Comparison of ENCODE assay signal across 38 mouse cellular contexts in the genomic region with DNA sequence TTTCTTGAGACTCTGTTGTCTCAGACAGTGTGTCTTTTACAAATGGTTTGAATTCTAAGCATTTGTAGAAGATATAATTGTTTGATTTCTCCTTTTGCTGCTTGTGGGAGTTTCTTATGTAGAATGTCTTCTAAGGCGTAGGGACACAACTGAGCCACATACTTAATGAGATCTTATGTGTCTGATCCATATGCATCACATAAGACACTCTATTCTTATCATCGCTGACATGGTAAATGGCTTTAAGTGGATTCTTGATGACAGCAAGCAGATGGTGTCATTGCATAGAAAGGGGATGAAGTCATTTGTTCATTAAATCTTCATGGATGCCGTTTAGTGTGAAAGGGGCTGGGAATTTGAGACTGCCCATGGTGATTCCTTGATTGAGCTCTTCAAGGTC. TPM values are rescaled to one million over a fixed set of nuclear protein-coding genes. Genes with fewer than 3 reads are reported as not detected.
DNase-seq lines count a peak whose midpoint lies in the region; ATAC-seq and TF ChIP-seq lines count a peak whose summit lies in the region.
"Had no signal": no experiment of that assay in that cellular context is flagged by ENCODE, and none has a peak within 500 bp of the region (broad histone marks: within the 10 kb centered on the region; RNA-seq: fewer than 3 reads in every experiment).

No protein-coding gene starts in this region.

- H3K4me2 ChIP-seq in embryonic facial prominence, embryonic 11.5 days (ENCODE audit: low read depth, low read length) = no peak overlapping the region
- H3K4me2 ChIP-seq in midbrain, embryonic 12.5 days (replicated peaks) = no peak overlapping the region
- H3K4me2 ChIP-seq in midbrain, postnatal 0 days (ENCODE audit: low read depth, low read length, poor library complexity, severe bottlenecking) = no peak overlapping the region
- no peak overlapping the region for H3K4me2 ChIP-seq in neural tube, embryonic 14.5 days (ENCODE audit: low read depth, low read length)
- H3K4me2 ChIP-seq: embryonic facial prominence, embryonic 15.5 days; intestine, embryonic 15.5 days; limb, embryonic 15.5 days had no signal

- H3K9me3 ChIP-seq in embryonic facial prominence, embryonic 11.5 days (replicated peaks; ENCODE audit: control insufficient read depth, low read length) = no peaks in the 10 kb centered on the region
- no peaks in the 10 kb centered on the region for H3K9me3 ChIP-seq in embryonic facial prominence, embryonic 10.5 days
- no peaks in the 10 kb centered on the region for H3K9me3 ChIP-seq in midbrain, embryonic 12.5 days
- H3K9me3 ChIP-seq in midbrain, postnatal 0 days (ENCODE audit: low read length) = no peaks in the 10 kb centered on the region
- H3K9me3 ChIP-seq in neural tube, embryonic 14.5 days (ENCODE audit: control insufficient read depth, low read length) = no peaks in the 10 kb centered on the region
- H3K9me3 ChIP-seq: embryonic facial prominence, embryonic 15.5 days; G1E; intestine, embryonic 15.5 days; limb, embryonic 10.5 days; limb, embryonic 15.5 days; midbrain, embryonic 10.5 days had no signal

- H3K27ac ChIP-seq in embryonic facial prominence, embryonic 11.5 days (replicated peaks; ENCODE audit: low read depth, low read length) = no peak overlapping the region
- no peak overlapping the region for H3K27ac ChIP-seq in embryonic facial prominence, embryonic 10.5 days (replicated peaks)
- H3K27ac ChIP-seq in midbrain, embryonic 12.5 days (replicated peaks) = no peak overlapping the region
- no peak overlapping the region for H3K27ac ChIP-seq in midbrain, postnatal 0 days (ENCODE audit: low read depth, low read length)
- H3K27ac ChIP-seq in neural tube, embryonic 14.5 days (ENCODE audit: low read depth, low read length) = no peak overlapping the region
- H3K27ac ChIP-seq: embryonic facial prominence, embryonic 15.5 days; intestine, embryonic 15.5 days; kidney, postnatal 0 days; limb, embryonic 10.5 days; limb, embryonic 15.5 days; liver, embryonic 14.5 days; midbrain, embryonic 10.5 days had no signal

- no peaks in the 10 kb centered on the region for H3K4me1 ChIP-seq in embryonic facial prominence, embryonic 11.5 days (ENCODE audit: control insufficient read depth, insufficient read depth, low read length)
- no peaks in the 10 kb centered on the region for H3K4me1 ChIP-seq in embryonic facial prominence, embryonic 10.5 days
- peaks cover 7% of the 10 kb centered on the region; the same call in 1 of the 2 replicates for H3K4me1 ChIP-seq in midbrain, embryonic 12.5 days
- H3K4me1 ChIP-seq in midbrain, postnatal 0 days (ENCODE audit: insufficient read depth, low read length) = no peaks in the 10 kb centered on the region
- no peaks in the 10 kb centered on the region for H3K4me1 ChIP-seq in neural tube, embryonic 14.5 days (ENCODE audit: control insufficient read depth, insufficient read depth, low read length)
- H3K4me1 ChIP-seq: embryonic facial prominence, embryonic 15.5 days; intestine, embryonic 15.5 days; limb, embryonic 10.5 days; limb, embryonic 15.5 days; midbrain, embryonic 10.5 days had no signal

- 0 out of 2 replicates have a peak, but pooled peaks have one; percentile 54 for ATAC-seq in embryonic facial prominence, embryonic 11.5 days (replicated peaks; ENCODE audit: insufficient number of reproducible peaks, low FRiP score, low TSS enrichment, low read depth)
- ATAC-seq in frontal cortex, adult (ENCODE audit: low TSS enrichment) = peak; percentile 53; the same call in 1 of the 2 replicates
- ATAC-seq in midbrain, embryonic 12.5 days (ENCODE audit: low FRiP score, low read depth) = 0 out of 2 replicates have a peak, but pooled peaks have one; percentile 14
- ATAC-seq in midbrain, postnatal 0 days (ENCODE audit: low FRiP score) = no peak
- peak; percentile 29; the same call in 1 of the 2 replicates for ATAC-seq in neural tube, embryonic 14.5 days (ENCODE audit: low read depth)
- ATAC-seq in granulocyte monocyte progenitor cell, adult 5-6 weeks (replicated peaks; ENCODE audit: poor library complexity, severe bottlenecking) = no peak
- ATAC-seq: hindbrain, embryonic 16.5 days; intestine, embryonic 15.5 days; midbrain, embryonic 16.5 days had no signal

- DNase-seq in embryonic facial prominence, embryonic 11.5 days (ENCODE audit: low spot score) = no peak
- no peak for DNase-seq in embryonic facial prominence, embryonic 10.5 days (ENCODE audit: low spot score)
- DNase-seq in frontal cortex, postnatal 14 days (ENCODE audit: low spot score in 2 of 2) = no peak
- DNase-seq in midbrain, postnatal 0 days (ENCODE audit: low spot score) = no peak
- DNase-seq: adrenal gland, adult 8-10 months; cerebellum, adult 8-10 months; cerebellum, postnatal 25 days; embryo, embryonic 11 days; heart, postnatal 14 days; kidney, adult 8-10 months; kidney, postnatal 4 days; layer of hippocampus, postnatal 36 days; lung, adult 2 months; lung, postnatal 10 days; thymus, adult 2 months; thymus, postnatal 36 days had no signal

- TF ChIP-seq CTCF in midbrain, postnatal 0 days (IDR thresholded peaks at IDR 0.05) = no peak

- 82% methylated on average over 3 of the region's 3 CpGs for WGBS in embryonic facial prominence, embryonic 11.5 days
- WGBS in embryonic facial prominence, embryonic 10.5 days = 85% methylated on average over 3 of the region's 3 CpGs
- WGBS in midbrain, embryonic 12.5 days = 56% methylated on average over 3 of the region's 3 CpGs
- 32% methylated on average over 3 of the region's 3 CpGs for WGBS in midbrain, postnatal 0 days
- WGBS in neural tube, embryonic 14.5 days = 58% methylated on average over 3 of the region's 3 CpGs

- H3K36me3 ChIP-seq in embryonic facial prominence, embryonic 11.5 days (replicated peaks; ENCODE audit: control insufficient read depth, insufficient read depth, low read depth, low read length) = no peaks in the 10 kb centered on the region
- H3K36me3 ChIP-seq in embryonic facial prominence, embryonic 10.5 days (replicated peaks) = peaks cover 27% of the 10 kb centered on the region
- peaks cover 26% of the 10 kb centered on the region for H3K36me3 ChIP-seq in midbrain, embryonic 12.5 days
- H3K36me3 ChIP-seq in midbrain, postnatal 0 days (ENCODE audit: insufficient read depth, low read length) = peaks cover 16% of the 10 kb centered on the region; the same call in 1 of the 2 replicates
- H3K36me3 ChIP-seq in neural tube, embryonic 14.5 days (ENCODE audit: control insufficient read depth, insufficient read depth, low read length) = no peaks in the 10 kb centered on the region; the same call in 1 of the 2 replicates

- no peaks in the 10 kb centered on the region for H3K27me3 ChIP-seq in embryonic facial prominence, embryonic 11.5 days (ENCODE audit: control insufficient read depth, insufficient read depth, low read length)
- no peaks in the 10 kb centered on the region for H3K27me3 ChIP-seq in embryonic facial prominence, embryonic 10.5 days (replicated peaks; ENCODE audit: low read depth, poor library complexity, severe bottlenecking)
- H3K27me3 ChIP-seq in midbrain, embryonic 12.5 days = no peaks in the 10 kb centered on the region
- H3K27me3 ChIP-seq in midbrain, postnatal 0 days (ENCODE audit: insufficient read depth, low read length) = no peaks in the 10 kb centered on the region
- no peaks in the 10 kb centered on the region for H3K27me3 ChIP-seq in neural tube, embryonic 14.5 days (ENCODE audit: control insufficient read depth, insufficient read depth, low read length)
- H3K27me3 ChIP-seq: embryonic facial prominence, embryonic 15.5 days; intestine, embryonic 15.5 days; limb, embryonic 15.5 days had no signal

- no peak overlapping the region for H3K4me3 ChIP-seq in embryonic facial prominence, embryonic 11.5 days (ENCODE audit: low read depth, low read length)
- no peak overlapping the region for H3K4me3 ChIP-seq in embryonic facial prominence, embryonic 10.5 days
- no peak overlapping the region for H3K4me3 ChIP-seq in midbrain, embryonic 12.5 days
- H3K4me3 ChIP-seq in midbrain, postnatal 0 days (ENCODE audit: low read depth, low read length) = no peak overlapping the region
- H3K4me3 ChIP-seq in neural tube, embryonic 14.5 days (ENCODE audit: low read depth, low read length) = no peak overlapping the region
- H3K4me3 ChIP-seq: embryonic facial prominence, embryonic 15.5 days; intestine, embryonic 15.5 days; limb, embryonic 10.5 days; limb, embryonic 15.5 days; midbrain, embryonic 10.5 days; myocyte had no signal

- no peak overlapping the region for H3K9ac ChIP-seq in embryonic facial prominence, embryonic 11.5 days (replicated peaks; ENCODE audit: low read length)
- no peak overlapping the region for H3K9ac ChIP-seq in midbrain, embryonic 12.5 days (replicated peaks)
- H3K9ac ChIP-seq in midbrain, postnatal 0 days (replicated peaks; ENCODE audit: low read length, poor library complexity, severe bottlenecking) = no peak overlapping the region
- H3K9ac ChIP-seq in neural tube, embryonic 14.5 days (replicated peaks; ENCODE audit: low read depth, low read length) = no peak overlapping the region
- H3K9ac ChIP-seq: embryonic facial prominence, embryonic 15.5 days; intestine, embryonic 15.5 days; limb, embryonic 15.5 days; liver, embryonic 14.5 days had no signal

RNA-seq across cellular contexts. Expression of gene A030005L19Rik, which starts 7.2 kb away (rescaled TPM):
- not detected in 2 replicates for polyA plus RNA-seq in embryonic facial prominence, embryonic 11.5 days (2014; fragmentation: Nextera tagmentation; extraction: Ambion mirVana)
- 0.25 TPM in 1 of 2 replicates, not detected in the other for polyA plus RNA-seq in embryonic facial prominence, embryonic 10.5 days (2016; fragmentation: Nextera tagmentation; extraction: Ambion mirVana)
- not detected in 2 replicates for polyA plus RNA-seq in midbrain, embryonic 12.5 days (2016; fragmentation: Nextera tagmentation; extraction: Ambion mirVana)
- total RNA-seq in midbrain, postnatal 0 days (2014; rRNA removed) = 0.33 TPM in 1 of 2 replicates, not detected in the other
- polyA plus RNA-seq in midbrain, postnatal 0 days (2015; fragmentation: Nextera tagmentation; extraction: Ambion mirVana) = 0.20 TPM in 1 of 2 replicates, not detected in the other
- polyA plus RNA-seq in neural tube, embryonic 14.5 days (2014; fragmentation: Nextera tagmentation; extraction: Ambion mirVana) = not detected in 2 replicates
- total RNA-seq in granulocyte monocyte progenitor cell, adult 5-6 weeks (2014; fragmentation: Nextera tagmentation) = 1.5 TPM in 1 of 2 replicates, not detected in the other
- not detected in 2 replicates for total RNA-seq in granulocyte monocyte progenitor cell, adult 5-6 weeks (2017)
- total RNA-seq: gastrocnemius, adult 8-10 months; gastrocnemius, postnatal 4 days; heart, adult 8-10 months; heart, postnatal 14 days had no signal
- polyA plus RNA-seq: heart, embryonic 14.5 days; hindbrain, embryonic 16.5 days; kidney, postnatal 0 days; midbrain, embryonic 16.5 days; myocyte had no signal

RNA-seq across cellular contexts. Expression of gene A030014E15Rik, which starts 18.8 kb away (rescaled TPM):
- polyA plus RNA-seq in embryonic facial prominence, embryonic 11.5 days (2014; fragmentation: Nextera tagmentation; extraction: Ambion mirVana) = not detected in 2 replicates
- polyA plus RNA-seq in embryonic facial prominence, embryonic 10.5 days (2016; fragmentation: Nextera tagmentation; extraction: Ambion mirVana) = not detected in 2 replicates
- polyA plus RNA-seq in midbrain, embryonic 12.5 days (2016; fragmentation: Nextera tagmentation; extraction: Ambion mirVana) = not detected in 2 replicates
- 0.71 TPM in 1 of 2 replicates, not detected in the other for total RNA-seq in midbrain, postnatal 0 days (2014; rRNA removed)
- polyA plus RNA-seq in midbrain, postnatal 0 days (2015; fragmentation: Nextera tagmentation; extraction: Ambion mirVana) = not detected in 2 replicates
- not detected in 2 replicates for polyA plus RNA-seq in neural tube, embryonic 14.5 days (2014; fragmentation: Nextera tagmentation; extraction: Ambion mirVana)
- total RNA-seq in granulocyte monocyte progenitor cell, adult 5-6 weeks (2014; fragmentation: Nextera tagmentation) = not detected in 2 replicates
- total RNA-seq in granulocyte monocyte progenitor cell, adult 5-6 weeks (2017) = not detected in 2 replicates
- total RNA-seq: adrenal gland, adult 8-10 months; adrenal gland, postnatal 4 days; gastrocnemius, adult 8-10 months; gastrocnemius, postnatal 4 days; heart, adult 8-10 months; heart, postnatal 14 days; layer of hippocampus, adult 8-10 months; layer of hippocampus, postnatal 36 days; left cerebral cortex, postnatal 10 days had no signal
- polyA plus RNA-seq: G1E; heart, embryonic 14.5 days; hindbrain, embryonic 16.5 days; intestine, embryonic 15.5 days; kidney, postnatal 0 days; limb, embryonic 10.5 days; limb, embryonic 15.5 days; midbrain, embryonic 10.5 days; midbrain, embryonic 16.5 days; myocyte; thymus, adult 2 months had no signal

RNA-seq across cellular contexts. Expression of gene Gm6217, which starts 25.3 kb away (rescaled TPM):
- not detected in 2 replicates for polyA plus RNA-seq in embryonic facial prominence, embryonic 11.5 days (2014; fragmentation: Nextera tagmentation; extraction: Ambion mirVana)
- not detected in 2 replicates for polyA plus RNA-seq in embryonic facial prominence, embryonic 10.5 days (2016; fragmentation: Nextera tagmentation; extraction: Ambion mirVana)
- not detected in 2 replicates for polyA plus RNA-seq in midbrain, embryonic 12.5 days (2016; fragmentation: Nextera tagmentation; extraction: Ambion mirVana)
- not detected in 2 replicates for total RNA-seq in midbrain, postnatal 0 days (2014; rRNA removed)
- polyA plus RNA-seq in midbrain, postnatal 0 days (2015; fragmentation: Nextera tagmentation; extraction: Ambion mirVana) = not detected in 2 replicates
- not detected in 2 replicates for polyA plus RNA-seq in neural tube, embryonic 14.5 days (2014; fragmentation: Nextera tagmentation; extraction: Ambion mirVana)
- total RNA-seq in granulocyte monocyte progenitor cell, adult 5-6 weeks (2014; fragmentation: Nextera tagmentation) = not detected in 2 replicates
- not detected in 2 replicates for total RNA-seq in granulocyte monocyte progenitor cell, adult 5-6 weeks (2017)
- total RNA-seq: adrenal gland, adult 8-10 months; adrenal gland, postnatal 4 days; gastrocnemius, adult 8-10 months; gastrocnemius, postnatal 4 days; heart, adult 8-10 months; heart, postnatal 14 days; layer of hippocampus, adult 8-10 months; layer of hippocampus, postnatal 36 days; left cerebral cortex, postnatal 10 days had no signal
- polyA plus RNA-seq: G1E; heart, embryonic 14.5 days; hindbrain, embryonic 16.5 days; intestine, embryonic 15.5 days; kidney, postnatal 0 days; limb, embryonic 10.5 days; limb, embryonic 15.5 days; liver, embryonic 14.5 days; lung, adult 2 months; midbrain, embryonic 10.5 days; midbrain, embryonic 16.5 days; myocyte; thymus, adult 2 months had no signal

RNA-seq across cellular contexts. Expression of gene A030003K21Rik, which starts 37.3 kb away (rescaled TPM):
- polyA plus RNA-seq in embryonic facial prominence, embryonic 11.5 days (2014; fragmentation: Nextera tagmentation; extraction: Ambion mirVana) = not detected in 2 replicates
- not detected in 2 replicates for polyA plus RNA-seq in embryonic facial prominence, embryonic 10.5 days (2016; fragmentation: Nextera tagmentation; extraction: Ambion mirVana)
- not detected in 2 replicates for polyA plus RNA-seq in midbrain, embryonic 12.5 days (2016; fragmentation: Nextera tagmentation; extraction: Ambion mirVana)
- not detected in 2 replicates for total RNA-seq in midbrain, postnatal 0 days (2014; rRNA removed)
- polyA plus RNA-seq in midbrain, postnatal 0 days (2015; fragmentation: Nextera tagmentation; extraction: Ambion mirVana) = not detected in 2 replicates
- polyA plus RNA-seq in neural tube, embryonic 14.5 days (2014; fragmentation: Nextera tagmentation; extraction: Ambion mirVana) = not detected in 2 replicates
- total RNA-seq in granulocyte monocyte progenitor cell, adult 5-6 weeks (2014; fragmentation: Nextera tagmentation) = not detected in 2 replicates
- total RNA-seq in granulocyte monocyte progenitor cell, adult 5-6 weeks (2017) = not detected in 2 replicates
- total RNA-seq: adrenal gland, adult 8-10 months; adrenal gland, postnatal 4 days; G1E; gastrocnemius, adult 8-10 months; gastrocnemius, postnatal 4 days; heart, adult 8-10 months; heart, postnatal 14 days; layer of hippocampus, adult 8-10 months; layer of hippocampus, postnatal 36 days; left cerebral cortex, postnatal 10 days had no signal
- polyA plus RNA-seq: G1E; heart, embryonic 14.5 days; hindbrain, embryonic 16.5 days; intestine, embryonic 15.5 days; kidney, postnatal 0 days; limb, embryonic 10.5 days; limb, embryonic 15.5 days; liver, embryonic 14.5 days; lung, adult 2 months; midbrain, embryonic 10.5 days; midbrain, embryonic 16.5 days; myocyte; thymus, adult 2 months had no signal

RNA-seq across cellular contexts. Expression of gene Gm7544, which starts 49.9 kb away (rescaled TPM):
- not detected in 2 replicates for polyA plus RNA-seq in embryonic facial prominence, embryonic 11.5 days (2014; fragmentation: Nextera tagmentation; extraction: Ambion mirVana)
- not detected in 2 replicates for polyA plus RNA-seq in embryonic facial prominence, embryonic 10.5 days (2016; fragmentation: Nextera tagmentation; extraction: Ambion mirVana)
- not detected in 2 replicates for polyA plus RNA-seq in midbrain, embryonic 12.5 days (2016; fragmentation: Nextera tagmentation; extraction: Ambion mirVana)
- not detected in 2 replicates for total RNA-seq in midbrain, postnatal 0 days (2014; rRNA removed)
- polyA plus RNA-seq in midbrain, postnatal 0 days (2015; fragmentation: Nextera tagmentation; extraction: Ambion mirVana) = not detected in 2 replicates
- not detected in 2 replicates for polyA plus RNA-seq in neural tube, embryonic 14.5 days (2014; fragmentation: Nextera tagmentation; extraction: Ambion mirVana)
- not detected in 2 replicates for total RNA-seq in granulocyte monocyte progenitor cell, adult 5-6 weeks (2014; fragmentation: Nextera tagmentation)
- not detected in 2 replicates for total RNA-seq in granulocyte monocyte progenitor cell, adult 5-6 weeks (2017)
- total RNA-seq: adrenal gland, adult 8-10 months; adrenal gland, postnatal 4 days; G1E; gastrocnemius, adult 8-10 months; gastrocnemius, postnatal 4 days; heart, adult 8-10 months; heart, postnatal 14 days; layer of hippocampus, adult 8-10 months; layer of hippocampus, postnatal 36 days; left cerebral cortex, postnatal 10 days had no signal
- polyA plus RNA-seq: G1E; heart, embryonic 14.5 days; hindbrain, embryonic 16.5 days; intestine, embryonic 15.5 days; kidney, postnatal 0 days; limb, embryonic 10.5 days; limb, embryonic 15.5 days; liver, embryonic 14.5 days; lung, adult 2 months; midbrain, embryonic 10.5 days; midbrain, embryonic 16.5 days; myocyte; thymus, adult 2 months had no signal

Comparison
In these comparisons a context has a peak if more than half of its experiments do, and no peak if none do; other contexts are left out.
1. ATAC-seq: peak in embryonic facial prominence, embryonic 11.5 days (single experiment), frontal cortex, adult (single experiment), midbrain, embryonic 12.5 days (single experiment) and neural tube, embryonic 14.5 days (single experiment); none in midbrain, postnatal 0 days (single experiment) and granulocyte monocyte progenitor cell, adult 5-6 weeks (single experiment).